Mouse (Mus musculus) testis, adult 2 months (tissue): ENCODE measurements at regions not wholly inside any gene's neighbourhood (a gene's known extent, or its start where the extent isn't known, plus 50 kb on each side); places are given as distances from the start of the nearest gene placed in this dataset.

ENCODE experiments used
- CTCF ChIP-seq: fragments of 200-500 bp; IDR thresholded peaks from 2 replicates; pipeline ENCODE4 v1.5.1; 2012; ENCODE audit warnings: low read depth, mild to moderate bottlenecking, inconsistent platforms, low read length, moderate library complexity; ENCODE audit not compliant: control insufficient read depth, insufficient read depth, insufficient replicate concordance
- POLR2A ChIP-seq: fragments of 200-500 bp; IDR thresholded peaks from 2 replicates; pipeline ENCODE4 v1.6.1; 2012; ENCODE audit warnings: low read depth, mild to moderate bottlenecking, inconsistent platforms, low read length, moderate library complexity; ENCODE audit not compliant: control insufficient read depth

DNA sequence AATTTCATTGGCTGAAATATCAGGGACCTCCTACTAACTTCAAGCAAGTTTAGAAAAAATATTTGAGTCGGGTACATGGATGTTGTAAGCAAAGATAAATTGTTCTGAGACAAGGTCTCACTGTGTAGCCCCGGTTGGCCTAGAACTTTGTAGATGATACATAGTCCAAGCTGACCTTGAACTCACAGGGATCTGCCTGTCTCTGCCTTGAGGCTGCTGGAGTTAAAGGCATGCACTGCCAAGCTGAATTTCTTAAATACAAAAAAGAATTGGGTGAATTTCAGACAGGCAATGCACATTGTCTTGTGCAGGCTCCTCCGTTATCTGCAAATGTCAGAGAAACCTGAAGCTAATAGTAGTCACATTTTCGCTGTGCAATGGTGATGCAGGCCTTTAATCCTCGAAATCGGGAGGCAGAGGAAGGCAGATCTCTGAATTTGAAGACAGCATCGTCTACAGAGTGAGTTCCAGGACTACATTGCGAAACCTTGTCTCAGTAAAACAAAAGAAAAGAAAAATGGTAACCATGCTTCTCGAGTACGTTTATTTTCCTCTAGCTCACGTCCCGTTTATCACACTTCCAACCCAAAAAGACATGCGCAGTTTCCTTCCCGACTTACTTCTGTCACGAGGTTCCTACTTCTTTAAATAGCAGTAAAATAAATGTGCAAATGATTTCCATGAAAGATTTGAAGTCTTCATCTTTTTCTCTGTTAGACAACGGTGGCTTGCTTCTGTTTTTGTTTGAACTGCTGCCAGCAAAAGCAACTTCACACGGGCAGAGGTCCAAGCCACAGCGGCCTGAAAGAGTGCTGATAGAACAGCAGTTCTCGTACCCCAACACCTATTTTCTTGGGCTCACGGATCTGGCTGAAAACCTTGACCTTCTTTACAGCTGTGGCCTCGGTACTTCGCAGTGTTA, 73.9 kb downstream of the Cox18 start:
- no peak for TF ChIP-seq POLR2A
- TF ChIP-seq CTCF: no peak
